Mouse (Mus musculus): Measurements from ENCODE around the gene Det1. TPM values are rescaled to one million over a fixed set of nuclear protein-coding genes. Genes with fewer than 3 reads are reported as not detected.

Gene Det1
- total and polyA plus RNA-seq, 2 experiments from 2014 or later: 7.0 to 11.9 TPM

GRCm38 (mm10) chr7:78881607-78882468 lies 34.8 kb upstream of the Det1 start:
- ATAC-seq: peak; percentile 5
- 9% methylated on average over 15 of the region's 16 CpGs for WGBS

GRCm38 (mm10) chr7:78872831-78873230 lies 25.8 kb upstream of the Det1 start:
- no peak overlapping the region for H3K4me2 ChIP-seq (ENCODE audit: low read depth)
- no peak for ATAC-seq
- no peaks in the 10 kb centered on the region for H3K4me1 ChIP-seq (ENCODE audit: insufficient read depth)
- no peaks in the 10 kb centered on the region for H3K36me3 ChIP-seq (ENCODE audit: insufficient read depth)
- no peak overlapping the region for H3K4me3 ChIP-seq (ENCODE audit: low read depth, low read length)
- H3K27me3 ChIP-seq (ENCODE audit: insufficient read depth, low read length): no peaks in the 10 kb centered on the region
- H3K9me3 ChIP-seq (ENCODE audit: low read length): no peaks in the 10 kb centered on the region
- no peak overlapping the region for H3K9ac ChIP-seq
- TF ChIP-seq CTCF (IDR thresholded peaks at IDR 0.05; ENCODE audit: low read depth): no peak
- DNase-seq: no peak
- 80% methylated on average over 5 of the region's 5 CpGs for WGBS
- H3K27ac ChIP-seq (ENCODE audit: low read depth, low read length): no peak overlapping the region

More at GRCm38 (mm10) chr7:78881607-78882468, 34.8 kb upstream of the Det1 start:
- Histone ChIP-seq H3K4me1 (ENCODE audit: insufficient read depth) (peaks cover 25% of the 10 kb centered on the region), H3K27me3 (ENCODE audit: insufficient read depth, low read length) (no peaks in the 10 kb centered on the region), H3K4me2 (ENCODE audit: low read depth) (peak overlapping the region; percentile 62), H3K9me3 (ENCODE audit: low read length) (no peaks in the 10 kb centered on the region), H3K9ac (peak overlapping the region; percentile 74), H3K4me3 (ENCODE audit: low read depth, low read length) (peak overlapping the region; percentile 56), H3K27ac (ENCODE audit: low read depth, low read length) (peak overlapping the region; percentile 89), H3K36me3 (ENCODE audit: insufficient read depth) (no peaks in the 10 kb centered on the region)
- no peak for TF ChIP-seq CTCF (IDR thresholded peaks at IDR 0.05; ENCODE audit: low read depth)
- DNase-seq: no peak

GRCm38 (mm10) chr7:78872366-78872765 lies 25.3 kb upstream of the Det1 start:
- Histone ChIP-seq H3K4me1 (ENCODE audit: insufficient read depth) (no peaks in the 10 kb centered on the region), H3K27ac (ENCODE audit: low read depth, low read length) (no peak overlapping the region), H3K9me3 (ENCODE audit: low read length) (no peaks in the 10 kb centered on the region), H3K27me3 (ENCODE audit: insufficient read depth, low read length) (no peaks in the 10 kb centered on the region), H3K36me3 (ENCODE audit: insufficient read depth) (no peaks in the 10 kb centered on the region), H3K9ac (no peak overlapping the region), H3K4me3 (ENCODE audit: low read depth, low read length) (no peak overlapping the region), H3K4me2 (ENCODE audit: low read depth) (no peak overlapping the region)
- no peak for TF ChIP-seq CTCF (IDR thresholded peaks at IDR 0.05; ENCODE audit: low read depth)
- no peak for DNase-seq
- no peak for ATAC-seq
- WGBS: 85% methylated on average over 6 of the region's 6 CpGs

- no peak for DNase-seq
- H3K27ac ChIP-seq (ENCODE audit: low read depth, low read length): no peak overlapping the region
- no peak overlapping the region for H3K9ac ChIP-seq
- ATAC-seq: no peak
- H3K4me3 ChIP-seq (ENCODE audit: low read depth, low read length): no peak overlapping the region
- H3K36me3 ChIP-seq (ENCODE audit: insufficient read depth): no peaks in the 10 kb centered on the region
- no peaks in the 10 kb centered on the region for H3K27me3 ChIP-seq (ENCODE audit: insufficient read depth, low read length)
- WGBS: 80% methylated on average over 5 of the region's 5 CpGs
- no peaks in the 10 kb centered on the region for H3K4me1 ChIP-seq (ENCODE audit: insufficient read depth)
- no peak for TF ChIP-seq CTCF (IDR thresholded peaks at IDR 0.05; ENCODE audit: low read depth)
- no peak overlapping the region for H3K4me2 ChIP-seq (ENCODE audit: low read depth)
- no peaks in the 10 kb centered on the region for H3K9me3 ChIP-seq (ENCODE audit: low read length)
These were observed 21.7 kb upstream of the Det1 start for GRCm38 (mm10) chr7:78868731-78869130.

- TF ChIP-seq CTCF (IDR thresholded peaks at IDR 0.05; ENCODE audit: low read depth): no peak
- DNase-seq (no peak), ATAC-seq (no peak)
- H3K27me3 ChIP-seq (ENCODE audit: insufficient read depth, low read length): no peaks in the 10 kb centered on the region
- no peak overlapping the region for H3K4me3 ChIP-seq (ENCODE audit: low read depth, low read length)
- H3K4me1 ChIP-seq (ENCODE audit: insufficient read depth): no peaks in the 10 kb centered on the region
- no peaks in the 10 kb centered on the region for H3K9me3 ChIP-seq (ENCODE audit: low read length)
- H3K27ac ChIP-seq (ENCODE audit: low read depth, low read length): no peak overlapping the region
- no peaks in the 10 kb centered on the region for H3K36me3 ChIP-seq (ENCODE audit: insufficient read depth)
- H3K9ac ChIP-seq: no peak overlapping the region
- 74% methylated on average over 12 of the region's 12 CpGs for WGBS
- no peak overlapping the region for H3K4me2 ChIP-seq (ENCODE audit: low read depth)
These were observed 18.3 kb upstream of the Det1 start for GRCm38 (mm10) chr7:78865212-78865949.

GRCm38 (mm10) chr7:78864446-78864802 lies 17.4 kb upstream of the Det1 start:
- Histone ChIP-seq H3K9me3 (ENCODE audit: low read length) (no peaks in the 10 kb centered on the region), H3K4me2 (ENCODE audit: low read depth) (no peak overlapping the region), H3K27me3 (ENCODE audit: insufficient read depth, low read length) (no peaks in the 10 kb centered on the region), H3K4me1 (ENCODE audit: insufficient read depth) (no peaks in the 10 kb centered on the region), H3K9ac (no peak overlapping the region), H3K4me3 (ENCODE audit: low read depth, low read length) (no peak overlapping the region), H3K27ac (ENCODE audit: low read depth, low read length) (no peak overlapping the region), H3K36me3 (ENCODE audit: insufficient read depth) (no peaks in the 10 kb centered on the region)
- no peak for ATAC-seq
- no peak for DNase-seq
- 85% methylated on average over 4 of the region's 4 CpGs for WGBS
- no peak for TF ChIP-seq CTCF (IDR thresholded peaks at IDR 0.05; ENCODE audit: low read depth)
